Mouse (Mus musculus): ENCODE measurements around the gene Agbl3. TPM values are rescaled to one million over a fixed set of nuclear protein-coding genes. Genes with fewer than 3 reads are reported as not detected.

Agbl3 gene
- polyA plus RNA-seq (2014; fragmentation: Nextera tagmentation; extraction: Ambion mirVana): 6.3 and 8.7 TPM in 2 replicates

DNA sequence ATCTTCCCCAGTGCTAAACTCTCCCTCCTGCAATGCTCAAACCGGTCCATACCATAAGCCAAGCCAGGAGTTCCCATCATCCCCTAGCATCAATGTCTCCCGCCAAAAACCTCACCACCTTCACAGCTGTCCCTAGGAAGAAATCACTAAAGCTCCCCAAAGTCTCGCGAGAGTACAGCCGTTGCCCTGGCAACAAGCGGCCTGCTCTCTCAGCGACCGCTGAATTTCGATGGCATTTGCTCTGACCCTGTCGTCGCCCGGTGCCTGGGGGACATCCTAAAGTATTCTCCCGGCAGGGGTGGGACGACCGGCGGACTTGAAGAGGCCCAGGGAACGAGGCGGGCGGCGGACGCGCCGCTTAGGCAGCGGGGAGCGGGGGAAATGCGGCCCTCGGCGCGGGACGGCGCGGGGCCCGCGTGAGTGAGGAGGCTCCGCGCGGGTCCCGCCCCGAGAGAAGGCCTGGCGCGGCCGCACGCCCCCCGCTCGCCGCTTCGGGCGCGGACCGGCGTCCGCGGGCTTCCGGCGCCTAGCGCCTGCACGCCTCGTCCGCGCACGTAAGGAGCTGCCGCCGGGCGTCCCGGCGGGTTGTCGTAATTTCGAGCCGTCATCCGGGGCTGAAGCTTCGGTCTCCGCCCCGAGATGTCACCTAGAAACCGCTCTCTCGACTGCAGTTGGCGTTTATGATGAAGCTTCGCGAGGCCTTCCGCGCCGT lies at the start of gene Agbl3:
Gene Agbl3 (plus strand): TSS at position 202 of the 712 bp plus-strand sequence.
- peak within 1 kb of the TSS; percentile 95 for H3K9ac ChIP-seq (ENCODE audit: low read depth, low read length)
- H3K27ac ChIP-seq (replicated peaks; ENCODE audit: low read depth, low read length): peak within 1 kb of the TSS; percentile 97
- ATAC-seq (ENCODE audit: low read depth) (peak; percentile 91), DNase-seq (ENCODE audit: low spot score) (peak; percentile 98)
- under 1% methylated on average over 46 of the region's 81 CpGs for WGBS
- H3K4me1 ChIP-seq (ENCODE audit: control insufficient read depth, insufficient read depth, low read length): no peaks in the 10 kb centered on the region
- peak within 1 kb of the TSS; percentile 61 for H3K4me3 ChIP-seq (ENCODE audit: low read depth, low read length)
- no peaks in the 10 kb centered on the region for H3K9me3 ChIP-seq (ENCODE audit: control insufficient read depth, low read length)
- H3K27me3 ChIP-seq (replicated peaks; ENCODE audit: control insufficient read depth, insufficient read depth, low read length): no peaks in the 10 kb centered on the region
- peak within 1 kb of the TSS; percentile 58 for H3K4me2 ChIP-seq (ENCODE audit: low read depth, low read length)
- peaks cover 2% of the 10 kb centered on the region; the same call in 1 of the 2 replicates for H3K36me3 ChIP-seq (ENCODE audit: control insufficient read depth, insufficient read depth, low read length)

DNA sequence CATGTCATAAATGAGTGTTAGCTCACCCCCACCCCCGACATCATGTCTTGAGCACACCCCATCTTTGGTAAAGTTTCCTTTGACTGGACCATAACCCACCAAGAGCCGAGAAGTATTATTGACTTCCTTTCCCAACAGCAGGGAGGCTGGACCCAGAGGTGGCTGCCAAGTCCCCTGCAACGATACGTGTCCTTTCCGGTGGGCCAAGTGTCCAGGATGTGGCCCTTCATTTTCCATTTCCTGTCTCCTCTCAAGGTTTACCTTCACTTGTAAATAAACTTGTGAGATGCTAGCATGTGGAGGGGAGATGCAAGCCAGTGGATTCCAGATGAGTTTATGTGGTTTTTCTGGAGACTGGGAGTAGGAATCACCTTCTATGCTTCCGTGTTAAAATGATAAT lies 49.2 kb upstream of the Agbl3 start:
- no peak for DNase-seq (ENCODE audit: low spot score)
- H3K27ac ChIP-seq (replicated peaks; ENCODE audit: low read depth, low read length): peak overlapping the region; percentile 49
- H3K4me2 ChIP-seq (ENCODE audit: low read depth, low read length): no peak overlapping the region
- 67% methylated on average over 6 of the region's 6 CpGs for WGBS
- no peaks in the 10 kb centered on the region for H3K27me3 ChIP-seq (replicated peaks; ENCODE audit: control insufficient read depth, insufficient read depth, low read length)
- peaks cover 34% of the 10 kb centered on the region for H3K4me1 ChIP-seq (ENCODE audit: control insufficient read depth, insufficient read depth, low read length)
- H3K4me3 ChIP-seq (ENCODE audit: low read depth, low read length): no peak overlapping the region
- ATAC-seq (ENCODE audit: low read depth): no peak
- no peaks in the 10 kb centered on the region for H3K36me3 ChIP-seq (ENCODE audit: control insufficient read depth, insufficient read depth, low read length)
- H3K9me3 ChIP-seq (ENCODE audit: control insufficient read depth, low read length): no peaks in the 10 kb centered on the region
- no peak overlapping the region for H3K9ac ChIP-seq (ENCODE audit: low read depth, low read length)

GRCm38 (mm10) chr6:34731529-34731928 lies 48.7 kb upstream of the Agbl3 start:
- DNase-seq (ENCODE audit: low spot score) (no peak), ATAC-seq (ENCODE audit: low read depth) (no peak)
- Histone ChIP-seq H3K4me1 (ENCODE audit: control insufficient read depth, insufficient read depth, low read length) (peaks cover 31% of the 10 kb centered on the region), H3K27me3 (replicated peaks; ENCODE audit: control insufficient read depth, insufficient read depth, low read length) (no peaks in the 10 kb centered on the region), H3K27ac (replicated peaks; ENCODE audit: low read depth, low read length) (peak overlapping the region; percentile 49), H3K9me3 (ENCODE audit: control insufficient read depth, low read length) (no peaks in the 10 kb centered on the region), H3K4me3 (ENCODE audit: low read depth, low read length) (no peak overlapping the region), H3K36me3 (ENCODE audit: control insufficient read depth, insufficient read depth, low read length) (no peaks in the 10 kb centered on the region), H3K9ac (ENCODE audit: low read depth, low read length) (no peak overlapping the region), H3K4me2 (ENCODE audit: low read depth, low read length) (no peak overlapping the region)
- WGBS: 46% methylated on average over 9 of the region's 9 CpGs

DNA sequence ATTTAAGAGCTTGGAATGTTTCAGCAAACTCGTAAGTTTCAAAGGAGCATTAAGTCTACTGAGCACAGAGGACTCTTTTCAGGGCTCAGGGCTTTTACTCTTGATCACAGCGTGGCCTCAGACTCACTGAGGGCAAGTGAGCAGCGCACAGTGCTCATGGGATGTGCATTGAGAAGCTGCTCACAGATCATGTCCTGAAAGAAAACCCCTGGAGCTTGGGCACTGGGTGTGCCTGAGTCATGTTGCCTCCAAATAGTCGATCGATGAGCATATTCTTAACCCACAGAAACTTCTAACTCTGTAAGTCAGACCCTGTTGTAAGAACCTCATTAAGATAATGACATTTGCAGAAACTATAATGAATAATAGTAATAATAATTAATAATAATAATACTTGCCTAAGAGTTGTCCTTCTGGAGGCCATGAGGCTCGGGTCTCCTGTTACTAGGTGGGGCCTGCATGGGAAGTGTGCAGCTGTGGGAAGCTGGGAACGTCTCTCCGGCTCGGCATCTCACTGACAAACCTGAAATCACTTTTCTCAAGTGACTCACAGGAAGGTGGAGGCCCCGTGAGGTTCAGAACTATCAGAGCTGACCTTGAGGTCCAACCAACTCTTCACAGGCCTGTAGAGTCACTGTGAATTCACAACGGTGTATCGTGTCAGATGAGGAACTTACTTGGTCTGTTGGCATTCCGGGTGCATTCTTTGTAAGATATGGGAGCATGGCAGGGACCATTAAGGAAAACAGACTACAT lies 45.1 kb upstream of the Agbl3 start:
- Histone ChIP-seq H3K36me3 (ENCODE audit: control insufficient read depth, insufficient read depth, low read length) (no peaks in the 10 kb centered on the region), H3K4me3 (ENCODE audit: low read depth, low read length) (no peak overlapping the region), H3K27me3 (replicated peaks; ENCODE audit: control insufficient read depth, insufficient read depth, low read length) (no peaks in the 10 kb centered on the region), H3K9ac (ENCODE audit: low read depth, low read length) (no peak overlapping the region), H3K27ac (replicated peaks; ENCODE audit: low read depth, low read length) (peak overlapping the region; percentile 63), H3K4me1 (ENCODE audit: control insufficient read depth, insufficient read depth, low read length) (peaks cover 18% of the 10 kb centered on the region), H3K9me3 (ENCODE audit: control insufficient read depth, low read length) (no peaks in the 10 kb centered on the region), H3K4me2 (ENCODE audit: low read depth, low read length) (no peak overlapping the region)
- DNase-seq (ENCODE audit: low spot score): peak; percentile 53
- no peak for ATAC-seq (ENCODE audit: low read depth)
- WGBS: 66% methylated on average over 13 of the region's 13 CpGs

DNA sequence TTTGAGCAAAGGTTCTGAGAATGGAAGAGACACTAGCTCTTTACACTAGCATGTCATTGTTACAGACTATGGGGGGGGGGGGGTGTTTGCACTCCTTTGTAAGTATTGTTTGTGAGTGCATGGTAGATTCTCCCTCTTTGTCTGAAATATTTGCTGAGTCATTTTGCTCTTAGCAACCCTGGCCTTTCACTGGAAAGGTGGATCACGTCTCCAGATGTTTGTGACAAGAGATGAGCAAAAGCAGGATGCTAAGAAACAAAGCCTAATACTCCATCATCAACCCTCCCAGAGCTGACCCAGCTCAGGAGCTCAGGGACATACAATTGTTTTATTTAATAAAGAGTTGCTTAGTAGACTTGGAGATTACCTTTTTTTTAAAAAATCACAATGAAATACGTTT lies 43.3 kb upstream of the Agbl3 start:
- H3K36me3 ChIP-seq (ENCODE audit: control insufficient read depth, insufficient read depth, low read length): peaks cover 7% of the 10 kb centered on the region
- ATAC-seq (ENCODE audit: low read depth) (no peak), DNase-seq (ENCODE audit: low spot score) (no peak)
- no peaks in the 10 kb centered on the region for H3K27me3 ChIP-seq (replicated peaks; ENCODE audit: control insufficient read depth, insufficient read depth, low read length)
- 67% methylated on average over 2 of the region's 2 CpGs for WGBS
- H3K9ac ChIP-seq (ENCODE audit: low read depth, low read length): no peak overlapping the region
- H3K9me3 ChIP-seq (ENCODE audit: control insufficient read depth, low read length): no peaks in the 10 kb centered on the region
- H3K27ac ChIP-seq (replicated peaks; ENCODE audit: low read depth, low read length): no peak overlapping the region
- H3K4me1 ChIP-seq (ENCODE audit: control insufficient read depth, insufficient read depth, low read length): peaks cover 7% of the 10 kb centered on the region; the same call in 1 of the 2 replicates
- H3K4me3 ChIP-seq (ENCODE audit: low read depth, low read length): no peak overlapping the region
- no peak overlapping the region for H3K4me2 ChIP-seq (ENCODE audit: low read depth, low read length)

- peaks cover 10% of the 10 kb centered on the region for H3K4me1 ChIP-seq (ENCODE audit: control insufficient read depth, insufficient read depth, low read length)
- peak overlapping the region; percentile 71 for H3K27ac ChIP-seq (replicated peaks; ENCODE audit: low read depth, low read length)
- 45% methylated on average over 4 of the region's 4 CpGs for WGBS
These were observed 36.3 kb upstream of the Agbl3 start for GRCm38 (mm10) chr6:34743946-34744345.

GRCm38 (mm10) chr6:34747846-34748245 lies 32.4 kb upstream of the Agbl3 start:
- DNase-seq (ENCODE audit: low spot score) (no peak), ATAC-seq (ENCODE audit: low read depth) (no peak)
- Histone ChIP-seq H3K27me3 (replicated peaks; ENCODE audit: control insufficient read depth, insufficient read depth, low read length) (no peaks in the 10 kb centered on the region), H3K36me3 (ENCODE audit: control insufficient read depth, insufficient read depth, low read length) (peaks cover 61% of the 10 kb centered on the region), H3K4me1 (ENCODE audit: control insufficient read depth, insufficient read depth, low read length) (peaks cover 7% of the 10 kb centered on the region), H3K9me3 (ENCODE audit: control insufficient read depth, low read length) (no peaks in the 10 kb centered on the region), H3K4me3 (ENCODE audit: low read depth, low read length) (no peak overlapping the region), H3K27ac (replicated peaks; ENCODE audit: low read depth, low read length) (no peak overlapping the region), H3K4me2 (ENCODE audit: low read depth, low read length) (no peak overlapping the region), H3K9ac (ENCODE audit: low read depth, low read length) (no peak overlapping the region)
- 61% methylated on average over 6 of the region's 6 CpGs for WGBS

More at GRCm38 (mm10) chr6:34743946-34744345, 36.3 kb upstream of the Agbl3 start:
- H3K9me3 ChIP-seq (ENCODE audit: control insufficient read depth, low read length): no peaks in the 10 kb centered on the region
- DNase-seq (ENCODE audit: low spot score) (peak; percentile 80), ATAC-seq (ENCODE audit: low read depth) (peak; percentile 83)
- H3K36me3 ChIP-seq (ENCODE audit: control insufficient read depth, insufficient read depth, low read length): peaks cover 57% of the 10 kb centered on the region
- no peak overlapping the region for H3K4me3 ChIP-seq (ENCODE audit: low read depth, low read length)
- H3K27me3 ChIP-seq (replicated peaks; ENCODE audit: control insufficient read depth, insufficient read depth, low read length): no peaks in the 10 kb centered on the region
- H3K4me2 ChIP-seq (ENCODE audit: low read depth, low read length): no peak overlapping the region
- no peak overlapping the region for H3K9ac ChIP-seq (ENCODE audit: low read depth, low read length)

GRCm38 (mm10) chr6:34748566-34748965 lies 31.7 kb upstream of the Agbl3 start:
- H3K9me3 ChIP-seq (ENCODE audit: control insufficient read depth, low read length): no peaks in the 10 kb centered on the region
- H3K9ac ChIP-seq (ENCODE audit: low read depth, low read length): no peak overlapping the region
- H3K36me3 ChIP-seq (ENCODE audit: control insufficient read depth, insufficient read depth, low read length): peaks cover 63% of the 10 kb centered on the region
- H3K4me1 ChIP-seq (ENCODE audit: control insufficient read depth, insufficient read depth, low read length): peaks cover 4% of the 10 kb centered on the region
- DNase-seq (ENCODE audit: low spot score) (no peak), ATAC-seq (ENCODE audit: low read depth) (no peak)
- no peaks in the 10 kb centered on the region for H3K27me3 ChIP-seq (replicated peaks; ENCODE audit: control insufficient read depth, insufficient read depth, low read length)
- no peak overlapping the region for H3K4me3 ChIP-seq (ENCODE audit: low read depth, low read length)
- WGBS: 46% methylated on average over 11 of the region's 11 CpGs
- no peak overlapping the region for H3K27ac ChIP-seq (replicated peaks; ENCODE audit: low read depth, low read length)
- no peak overlapping the region for H3K4me2 ChIP-seq (ENCODE audit: low read depth, low read length)

All from embryonic facial prominence, embryonic 14.5 days (tissue).